In genomic region chr16:88042458-88042857, GRCm38 (mm10) we compare ENCODE assay signal across 24 mouse cellular contexts.
DNase-seq lines count a peak whose midpoint lies in the region; ATAC-seq and TF ChIP-seq lines count a peak whose summit lies in the region.
"Had no signal": no experiment of that assay in that cellular context is flagged by ENCODE, and none has a peak within 500 bp of the region (broad histone marks: within the 10 kb centered on the region; RNA-seq: fewer than 3 reads in every experiment).

No protein-coding gene starts in this region.

- WGBS in embryonic facial prominence, embryonic 14.5 days = 21% methylated on average over 6 of the region's 6 CpGs
- WGBS in embryonic facial prominence, embryonic 10.5 days = 64% methylated on average over 6 of the region's 6 CpGs
- 54% methylated on average over 6 of the region's 6 CpGs for WGBS in neural tube, embryonic 11.5 days
- WGBS in neural tube, embryonic 15.5 days = 68% methylated on average over 6 of the region's 6 CpGs

- no peak overlapping the region for H3K4me2 ChIP-seq in embryonic facial prominence, embryonic 14.5 days (ENCODE audit: low read depth, low read length)
- H3K4me2 ChIP-seq in neural tube, embryonic 11.5 days (ENCODE audit: low read depth) = no peak overlapping the region
- H3K4me2 ChIP-seq in neural tube, embryonic 15.5 days = no peak overlapping the region
- H3K4me2 ChIP-seq: forebrain, embryonic 15.5 days; heart, embryonic 15.5 days; liver, embryonic 11.5 days had no signal

- no peak overlapping the region for H3K4me3 ChIP-seq in embryonic facial prominence, embryonic 14.5 days (ENCODE audit: low read depth, low read length)
- no peak overlapping the region for H3K4me3 ChIP-seq in embryonic facial prominence, embryonic 10.5 days
- H3K4me3 ChIP-seq in neural tube, embryonic 11.5 days (ENCODE audit: low read depth, low read length) = no peak overlapping the region
- H3K4me3 ChIP-seq in neural tube, embryonic 15.5 days (replicated peaks) = no peak overlapping the region
- no peak overlapping the region for H3K4me3 ChIP-seq in embryonic fibroblast, embryonic 13.5 days (ENCODE audit: insufficient read depth, low read length)
- H3K4me3 ChIP-seq: forebrain, embryonic 15.5 days; heart, adult 2 months; heart, embryonic 15.5 days; layer of hippocampus, adult 2 months; midbrain, embryonic 10.5 days had no signal

- no peaks in the 10 kb centered on the region for H3K36me3 ChIP-seq in embryonic facial prominence, embryonic 14.5 days (ENCODE audit: control insufficient read depth, insufficient read depth, low read length)
- H3K36me3 ChIP-seq in embryonic facial prominence, embryonic 10.5 days (replicated peaks) = no peaks in the 10 kb centered on the region
- no peaks in the 10 kb centered on the region for H3K36me3 ChIP-seq in neural tube, embryonic 11.5 days (ENCODE audit: control insufficient read depth, insufficient read depth, low read length)
- no peaks in the 10 kb centered on the region for H3K36me3 ChIP-seq in neural tube, embryonic 15.5 days
- H3K36me3 ChIP-seq: forebrain, embryonic 15.5 days; heart, embryonic 15.5 days; midbrain, embryonic 10.5 days had no signal

- H3K9ac ChIP-seq in embryonic facial prominence, embryonic 14.5 days (ENCODE audit: low read depth, low read length) = no peak overlapping the region
- H3K9ac ChIP-seq in neural tube, embryonic 11.5 days (ENCODE audit: low read length) = no peak overlapping the region
- no peak overlapping the region for H3K9ac ChIP-seq in neural tube, embryonic 15.5 days (replicated peaks)
- H3K9ac ChIP-seq: forebrain, embryonic 15.5 days; heart, embryonic 15.5 days had no signal

- no peaks in the 10 kb centered on the region for H3K9me3 ChIP-seq in embryonic facial prominence, embryonic 14.5 days (ENCODE audit: control insufficient read depth, low read length)
- no peaks in the 10 kb centered on the region for H3K9me3 ChIP-seq in embryonic facial prominence, embryonic 10.5 days
- H3K9me3 ChIP-seq in neural tube, embryonic 11.5 days (ENCODE audit: control insufficient read depth, low read length) = no peaks in the 10 kb centered on the region
- no peaks in the 10 kb centered on the region for H3K9me3 ChIP-seq in neural tube, embryonic 15.5 days (replicated peaks)
- H3K9me3 ChIP-seq: forebrain, embryonic 15.5 days; heart, embryonic 15.5 days; midbrain, embryonic 10.5 days had no signal

- peak; percentile 63 for DNase-seq in embryonic facial prominence, embryonic 14.5 days (ENCODE audit: low spot score)
- no peak for DNase-seq in embryonic facial prominence, embryonic 10.5 days (ENCODE audit: low spot score)
- peak; percentile 29 for DNase-seq in neural tube, embryonic 11.5 days (ENCODE audit: low spot score)
- DNase-seq in right cerebral cortex, postnatal 4 days = no peak
- DNase-seq in c-Kit-positive CD71-positive TER-119-positive erythroid progenitor cells, embryonic 14.5 days (ENCODE audit: low spot score) = no peak
- DNase-seq: cerebellum, postnatal 10 days; gastrocnemius, postnatal 25 days; heart, adult 2 months; heart, postnatal 4 days; kidney, postnatal 10 days; layer of hippocampus, postnatal 36 days; lung, adult 18-20 months; lung, postnatal 36 days; right cerebral cortex, postnatal 14 days; thymus, postnatal 4 days had no signal

- no peaks in the 10 kb centered on the region for H3K27me3 ChIP-seq in embryonic facial prominence, embryonic 14.5 days (replicated peaks; ENCODE audit: control insufficient read depth, insufficient read depth, low read length)
- no peaks in the 10 kb centered on the region for H3K27me3 ChIP-seq in embryonic facial prominence, embryonic 10.5 days (replicated peaks; ENCODE audit: low read depth, poor library complexity, severe bottlenecking)
- H3K27me3 ChIP-seq in neural tube, embryonic 11.5 days (ENCODE audit: control insufficient read depth, insufficient read depth, low read length) = no peaks in the 10 kb centered on the region
- H3K27me3 ChIP-seq in neural tube, embryonic 15.5 days (replicated peaks) = no peaks in the 10 kb centered on the region
- H3K27me3 ChIP-seq: forebrain, embryonic 15.5 days; heart, embryonic 15.5 days had no signal

- peak; percentile 32; the same call in 1 of the 2 replicates for TF ChIP-seq POLR2A in embryonic fibroblast, embryonic 13.5 days (IDR thresholded peaks at IDR 0.05; ENCODE audit: low read depth, low read length)

- peaks cover 6% of the 10 kb centered on the region; the same call in 1 of the 2 replicates for H3K4me1 ChIP-seq in embryonic facial prominence, embryonic 14.5 days (ENCODE audit: control insufficient read depth, insufficient read depth, low read length)
- 0 out of 2 replicates have a peak, but pooled peaks cover 5% of the 10 kb centered on the region for H3K4me1 ChIP-seq in embryonic facial prominence, embryonic 10.5 days
- no peaks in the 10 kb centered on the region for H3K4me1 ChIP-seq in neural tube, embryonic 11.5 days (ENCODE audit: control insufficient read depth, insufficient read depth, low read length)
- no peaks in the 10 kb centered on the region for H3K4me1 ChIP-seq in neural tube, embryonic 15.5 days
- H3K4me1 ChIP-seq in embryonic fibroblast, embryonic 13.5 days (ENCODE audit: control insufficient read depth, insufficient read depth, low read length) = peaks cover 18% of the 10 kb centered on the region
- H3K4me1 ChIP-seq: forebrain, embryonic 15.5 days; heart, embryonic 15.5 days; midbrain, embryonic 10.5 days had no signal

- no peak for TF ChIP-seq CTCF in embryonic fibroblast, embryonic 13.5 days (IDR thresholded peaks at IDR 0.05; ENCODE audit: borderline replicate concordance, insufficient read depth, low read length)

- H3K27ac ChIP-seq in embryonic facial prominence, embryonic 14.5 days (replicated peaks; ENCODE audit: low read depth, low read length) = no peak overlapping the region
- H3K27ac ChIP-seq in embryonic facial prominence, embryonic 10.5 days (replicated peaks) = no peak overlapping the region
- H3K27ac ChIP-seq in neural tube, embryonic 11.5 days (ENCODE audit: low read depth, low read length) = no peak overlapping the region
- no peak overlapping the region for H3K27ac ChIP-seq in neural tube, embryonic 15.5 days (replicated peaks)
- H3K27ac ChIP-seq in embryonic fibroblast, embryonic 13.5 days (ENCODE audit: insufficient read depth, low read length) = peak overlapping the region; percentile 94
- H3K27ac ChIP-seq: forebrain, embryonic 15.5 days; heart, adult 2 months; heart, embryonic 15.5 days; layer of hippocampus, adult 2 months; midbrain, embryonic 10.5 days had no signal

- no peak for ATAC-seq in embryonic facial prominence, embryonic 14.5 days (ENCODE audit: low read depth)
- ATAC-seq in neural tube, embryonic 11.5 days (ENCODE audit: insufficient read depth, low FRiP score, low TSS enrichment) = no peak
- ATAC-seq in neural tube, embryonic 15.5 days (ENCODE audit: low FRiP score) = no peak
- ATAC-seq: forebrain, embryonic 15.5 days; hindbrain, embryonic 16.5 days; intestine, postnatal 0 days had no signal

Comparison
In these comparisons a context has a peak if more than half of its experiments do, and no peak if none do; other contexts are left out.
1. DNase-seq: peak in embryonic facial prominence, embryonic 14.5 days (single experiment) and neural tube, embryonic 11.5 days (single experiment); none in embryonic facial prominence, embryonic 10.5 days (single experiment), right cerebral cortex, postnatal 4 days (single experiment) and c-Kit-positive CD71-positive TER-119-positive erythroid progenitor cells, embryonic 14.5 days (single experiment).